Mouse (Mus musculus) lung, adult 2 months (tissue): ENCODE data around the gene Akr1c14.

Source experiments
- CTCF ChIP-seq: fragments of 200-500 bp; IDR thresholded peaks from 2 replicates; pipeline ENCODE4 v1.5.1; 2011; ENCODE audit warnings: mild to moderate bottlenecking, low read length, control low read depth; ENCODE audit not compliant: insufficient read depth
- POLR2A ChIP-seq: fragments of 200-500 bp; IDR thresholded peaks from 2 replicates; pipeline ENCODE4 v1.6.1; 2011; ENCODE audit warnings: low read depth, mild to moderate bottlenecking, control low read depth, low read length, borderline replicate concordance; ENCODE audit errors: extremely low read depth

DNA sequence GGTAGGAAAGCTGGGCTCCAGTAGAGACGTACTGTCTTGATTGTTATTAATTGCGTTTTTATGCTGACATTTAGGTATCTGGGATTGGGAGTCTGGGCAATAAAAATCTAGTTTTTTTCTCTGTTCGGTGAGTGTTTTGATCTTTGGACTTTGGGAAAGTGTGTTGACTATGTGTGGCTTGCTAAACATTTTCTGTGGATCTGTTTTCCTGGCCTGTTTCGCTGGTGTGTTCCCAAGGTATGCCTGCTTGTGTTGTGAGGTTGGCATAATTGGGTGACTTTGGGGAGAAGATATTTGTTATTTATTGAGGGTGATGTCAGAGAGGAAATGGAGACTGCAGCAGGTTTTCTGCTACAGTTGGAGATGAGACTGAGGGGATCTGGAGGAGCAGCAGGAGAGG, 38.0 kb upstream of the Akr1c14 start:
- TF ChIP-seq CTCF = no peak
- no peak for TF ChIP-seq POLR2A
